Mouse (Mus musculus) testis, adult 2 months (tissue): ENCODE results near the gene Cabp2. TPM values are rescaled to one million over a fixed set of nuclear protein-coding genes. Genes with fewer than 3 reads are reported as not detected.
"Not testable (repeated sequence)": the region's sequence is repeated elsewhere in the genome, so short reads cannot be mapped to it uniquely, and the experiment has no call there.

ENCODE experiments used
- H3K27ac ChIP-seq: fragments of 200-500 bp; 2 replicates; pipeline ENCODE4 v1.5.1; 2012; ENCODE audit warnings: low read depth, low read length; ENCODE audit not compliant: control insufficient read depth, insufficient read depth
- H3K27me3 ChIP-seq: fragments of 200-500 bp; 2 replicates; pipeline ENCODE4 v1.6.1; 2012; ENCODE audit warnings: mild to moderate bottlenecking, low read length, moderate library complexity; ENCODE audit not compliant: control insufficient read depth, insufficient read depth
- H3K36me3 ChIP-seq: fragments of 200-500 bp; 2 replicates; pipeline ENCODE4 v1.6.1; 2012; ENCODE audit warnings: mild to moderate bottlenecking, low read length; ENCODE audit not compliant: control insufficient read depth, insufficient read depth
- H3K4me1 ChIP-seq: fragments of 200-500 bp; 2 replicates; pipeline ENCODE4 v1.6.1; 2012; ENCODE audit warnings: low read length; ENCODE audit not compliant: control insufficient read depth, insufficient read depth
- H3K4me3 ChIP-seq: fragments of 200-500 bp; 2 replicates; pipeline ENCODE4 v1.5.1; 2012; ENCODE audit warnings: low read depth, mild to moderate bottlenecking, low read length, moderate library complexity, mixed read lengths; ENCODE audit not compliant: control insufficient read depth
- CTCF ChIP-seq: fragments of 200-500 bp; IDR thresholded peaks from 2 replicates; pipeline ENCODE4 v1.5.1; 2012; ENCODE audit warnings: low read depth, mild to moderate bottlenecking, inconsistent platforms, low read length, moderate library complexity; ENCODE audit not compliant: control insufficient read depth, insufficient read depth, insufficient replicate concordance
- POLR2A ChIP-seq: fragments of 200-500 bp; IDR thresholded peaks from 2 replicates; pipeline ENCODE4 v1.6.1; 2012; ENCODE audit warnings: low read depth, mild to moderate bottlenecking, inconsistent platforms, low read length, moderate library complexity; ENCODE audit not compliant: control insufficient read depth
- polyA plus RNA-seq: library from polyadenylated mRNA; depleted of rRNA; stranded (reverse); fragments of >200 nt; gene quantifications from 2 replicates; pipeline ENCODE4 v1.2.3, GENCODE M21; 2012

The Cabp2 gene
- polyA plus RNA-seq, 1 experiment: not detected

DNA sequence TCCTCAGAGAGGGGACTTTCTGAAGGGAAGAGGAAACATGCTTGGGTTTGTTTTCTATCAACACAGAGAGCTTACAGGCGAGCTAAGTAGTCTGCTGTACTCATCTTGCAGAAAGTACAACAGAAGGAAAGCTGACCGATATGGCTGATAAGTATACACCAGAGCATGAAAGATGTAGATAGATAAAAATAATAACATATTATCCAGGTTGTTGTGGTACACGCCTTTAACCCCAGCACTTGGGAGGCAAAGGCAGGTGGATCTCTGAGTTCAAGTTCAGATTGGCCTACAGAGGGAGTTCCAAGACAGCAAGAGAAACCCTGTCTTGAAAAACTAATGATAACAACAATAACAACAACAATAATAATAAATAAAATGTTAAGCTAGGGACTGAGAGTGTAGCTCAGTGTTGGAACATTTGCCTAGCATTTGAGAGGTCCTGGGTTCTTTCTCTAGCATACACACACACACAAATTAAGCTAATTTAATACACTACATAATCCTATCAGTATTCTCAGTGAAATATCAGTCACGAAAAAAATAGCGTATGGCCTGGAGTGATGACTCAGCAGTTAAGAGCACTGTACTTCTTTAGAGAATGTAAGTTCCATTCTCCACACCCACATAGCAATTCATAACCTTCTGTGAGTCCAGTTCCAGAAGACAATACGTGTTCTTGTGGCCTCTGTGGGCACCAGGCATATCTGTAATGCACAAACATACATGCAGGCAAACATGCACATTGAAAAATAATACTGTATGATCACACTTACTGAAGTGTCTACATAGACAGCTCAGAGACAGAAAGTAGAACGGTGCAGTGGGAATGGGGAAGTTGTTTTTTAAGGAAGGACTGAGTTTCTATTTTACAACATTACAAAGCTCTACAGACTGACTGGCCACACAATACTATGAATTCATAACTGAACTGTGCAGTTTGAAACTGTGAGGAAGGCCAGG lies 41.3 kb downstream of the Cabp2 start:
- TF ChIP-seq POLR2A (no peak), CTCF (no peak)
- H3K36me3 ChIP-seq: no peaks in the 10 kb centered on the region
- H3K4me3 ChIP-seq: no peak overlapping the region
- no peaks in the 10 kb centered on the region for H3K27me3 ChIP-seq
- no peak overlapping the region for H3K27ac ChIP-seq
- H3K4me1 ChIP-seq: peaks cover 12% of the 10 kb centered on the region

DNA sequence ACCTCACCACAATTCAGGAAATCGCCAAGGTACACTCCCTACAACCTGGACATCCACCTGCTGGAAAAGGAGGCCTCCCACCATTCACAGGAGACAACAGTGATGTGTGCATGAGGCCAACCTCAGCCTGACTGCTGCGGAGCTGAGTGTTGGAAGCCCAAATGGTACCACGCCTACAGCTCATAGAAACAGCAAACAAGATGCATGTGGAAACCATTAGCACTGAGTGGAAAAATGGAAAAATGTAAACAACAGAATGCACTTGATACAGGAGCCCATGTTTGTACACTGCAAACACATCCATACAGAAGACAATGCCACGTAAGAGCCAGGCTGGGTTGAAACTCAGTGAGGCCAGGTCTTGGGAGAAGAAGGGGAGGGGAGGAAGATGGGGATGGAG lies 43.1 kb downstream of the Cabp2 start:
- Histone ChIP-seq H3K36me3 (no peaks in the 10 kb centered on the region), H3K4me1 (peaks cover 12% of the 10 kb centered on the region), H3K27ac (no peak overlapping the region), H3K4me3 (no peak overlapping the region), H3K27me3 (no peaks in the 10 kb centered on the region)
- TF ChIP-seq POLR2A: no peak
- no peak for TF ChIP-seq CTCF

DNA sequence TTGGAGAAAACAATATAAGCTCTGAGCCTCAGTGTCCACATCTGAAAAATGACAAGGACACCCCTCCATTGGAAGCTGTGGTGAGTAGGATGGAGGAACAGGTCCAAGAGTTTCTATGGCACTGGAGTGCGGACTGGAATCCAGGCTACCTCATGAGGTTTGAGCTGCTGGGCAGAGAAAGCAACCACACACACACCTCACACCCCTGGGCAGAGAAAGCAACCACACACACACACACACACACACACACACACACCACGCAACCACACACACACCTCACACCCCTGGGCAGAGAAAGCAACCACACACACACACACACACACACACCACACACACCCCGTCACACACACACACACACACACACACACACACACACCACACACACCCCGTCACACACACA lies 43.9 kb downstream of the Cabp2 start:
- peak overlapping the region; percentile 76; the same call in 1 of the 2 replicates for H3K27ac ChIP-seq

DNA sequence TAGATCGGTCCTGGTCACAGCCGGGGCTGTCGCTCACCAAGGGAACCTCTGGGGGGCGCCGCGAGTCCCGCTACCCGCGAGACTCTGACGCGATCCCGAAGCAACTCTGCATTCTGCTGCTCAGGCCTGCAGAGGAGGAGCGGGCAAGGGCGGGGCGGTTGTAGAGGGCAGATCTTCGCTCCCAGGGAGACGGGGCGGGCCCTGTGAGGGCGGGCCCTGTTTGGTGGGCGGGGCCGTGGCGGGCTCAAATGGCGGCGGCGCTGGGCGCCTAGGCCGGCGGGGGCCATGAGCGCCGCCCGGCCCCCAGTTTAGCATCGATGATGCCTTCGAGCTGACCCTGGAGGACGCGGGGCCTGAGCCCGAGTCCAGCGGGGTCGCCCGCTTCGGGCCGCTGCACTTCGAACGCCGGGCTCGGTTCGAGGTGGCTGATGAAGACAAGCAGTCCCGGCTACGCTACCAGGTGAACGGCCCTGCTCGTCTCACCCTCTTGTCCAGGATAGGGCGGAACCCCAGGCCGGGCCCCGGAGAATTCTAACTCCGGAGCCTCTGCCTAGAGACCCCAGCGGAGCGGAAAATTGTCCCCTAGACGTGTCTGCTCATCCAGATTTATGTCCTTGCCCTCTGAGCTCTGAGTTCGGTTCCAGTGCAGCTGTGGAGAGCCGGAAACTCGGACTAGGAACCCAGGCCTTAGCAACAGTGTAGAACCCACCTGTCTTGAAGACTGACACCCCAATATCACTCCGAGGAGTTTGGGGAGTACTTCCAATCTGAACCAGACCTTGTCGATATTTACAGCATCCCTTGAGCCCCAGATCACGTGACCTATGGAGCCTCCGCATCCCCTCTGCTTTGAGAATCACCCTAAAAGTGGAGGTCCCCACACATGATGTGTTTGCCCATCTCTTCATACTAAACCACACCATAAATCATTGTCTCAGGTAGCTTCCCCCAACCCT lies 44.6 kb downstream of the Cabp2 start, which contains the start of gene Aip:
Gene Aip (minus strand): TSS at position 118 of the 956 bp plus-strand sequence.
- peak within 1 kb of the TSS; percentile 89 for H3K4me3 ChIP-seq
- no peaks in the 10 kb centered on the region; the same call in 1 of the 2 replicates for H3K36me3 ChIP-seq
- TF ChIP-seq CTCF (peak; percentile 55), POLR2A (no peak; the same call in 1 of the 2 replicates)
- H3K27ac ChIP-seq: peak within 1 kb of the TSS; percentile 76
- peaks cover 12% of the 10 kb centered on the region for H3K4me1 ChIP-seq
- H3K27me3 ChIP-seq: no peaks in the 10 kb centered on the region

More for the DNA sequence above, 43.9 kb downstream of the Cabp2 start:
- H3K27me3 ChIP-seq, H3K36me3 ChIP-seq: not testable (repeated sequence)
- Histone ChIP-seq H3K4me3 (peak overlapping the region; percentile 89), H3K4me1 (peaks cover 12% of the 10 kb centered on the region)

DNA sequence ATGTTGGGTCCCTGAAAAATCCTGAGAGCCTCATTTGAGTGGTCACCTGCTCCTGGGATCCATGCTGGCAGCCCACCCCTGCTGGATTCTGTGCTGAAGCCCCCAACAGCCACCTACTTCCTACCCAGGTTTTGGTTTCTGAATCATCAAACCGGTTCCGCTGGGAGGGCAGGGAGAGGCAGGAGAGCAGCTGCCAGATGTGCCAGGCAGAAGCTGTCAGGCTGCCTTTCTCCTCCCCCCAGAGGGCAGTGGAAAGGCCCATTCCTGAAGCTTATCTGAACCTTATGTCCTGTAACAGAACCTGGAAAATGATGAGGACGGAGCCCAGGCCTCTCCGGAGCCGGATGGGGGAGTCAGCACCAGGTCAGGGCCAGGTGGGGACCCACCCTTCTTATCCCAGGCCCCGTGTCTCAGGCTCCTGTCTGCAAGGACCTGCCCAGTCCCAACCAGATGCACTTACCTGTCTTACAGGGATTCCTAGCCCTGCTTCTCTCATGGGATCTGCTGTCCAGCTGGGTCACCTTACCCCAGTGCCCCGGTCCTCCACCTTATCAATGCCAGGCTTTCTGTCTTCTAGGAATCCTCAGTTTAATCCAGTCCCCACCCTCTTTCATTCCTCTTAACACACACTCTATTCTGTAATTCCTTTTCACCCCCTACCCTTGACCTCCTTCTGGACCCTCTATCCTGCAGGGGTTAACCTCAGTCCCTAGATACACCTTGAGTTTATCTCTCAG lies 45.5 kb downstream of the Cabp2 start:
- Histone ChIP-seq H3K27ac (0 out of 2 replicates have a peak overlapping the region, but pooled peaks have one; percentile 67), H3K4me1 (peaks cover 12% of the 10 kb centered on the region), H3K4me3 (peak overlapping the region; percentile 89), H3K27me3 (no peaks in the 10 kb centered on the region), H3K36me3 (no peaks in the 10 kb centered on the region; the same call in 1 of the 2 replicates)
- TF ChIP-seq POLR2A: no peak

DNA sequence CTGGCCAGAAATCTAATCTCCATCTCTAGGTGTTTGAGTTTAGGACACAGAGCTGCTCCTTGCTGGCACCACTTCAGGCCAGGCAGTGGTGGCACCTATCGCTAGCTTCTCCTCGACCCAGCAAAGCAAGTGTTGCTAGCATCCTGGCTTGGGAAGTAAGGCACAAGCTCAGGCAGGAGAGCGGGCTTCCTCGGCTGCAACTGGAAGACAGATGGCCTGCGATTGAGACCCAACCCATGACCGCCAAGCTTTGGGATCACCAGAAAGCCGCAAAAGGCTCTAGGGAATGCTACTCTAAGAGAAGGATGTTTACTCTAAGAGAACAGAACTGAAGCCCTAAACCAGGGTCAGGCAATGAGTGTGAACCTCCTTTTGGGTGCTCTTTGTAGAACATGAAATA lies 48.1 kb downstream of the Cabp2 start:
- Histone ChIP-seq H3K4me1 (peaks cover 12% of the 10 kb centered on the region), H3K27me3 (no peaks in the 10 kb centered on the region), H3K27ac (no peak overlapping the region), H3K36me3 (no peaks in the 10 kb centered on the region; the same call in 1 of the 2 replicates), H3K4me3 (no peak overlapping the region)
- TF ChIP-seq POLR2A (no peak), CTCF (no peak)
